Mouse (Mus musculus): Measurements from ENCODE around the gene Orc1.

DNA sequence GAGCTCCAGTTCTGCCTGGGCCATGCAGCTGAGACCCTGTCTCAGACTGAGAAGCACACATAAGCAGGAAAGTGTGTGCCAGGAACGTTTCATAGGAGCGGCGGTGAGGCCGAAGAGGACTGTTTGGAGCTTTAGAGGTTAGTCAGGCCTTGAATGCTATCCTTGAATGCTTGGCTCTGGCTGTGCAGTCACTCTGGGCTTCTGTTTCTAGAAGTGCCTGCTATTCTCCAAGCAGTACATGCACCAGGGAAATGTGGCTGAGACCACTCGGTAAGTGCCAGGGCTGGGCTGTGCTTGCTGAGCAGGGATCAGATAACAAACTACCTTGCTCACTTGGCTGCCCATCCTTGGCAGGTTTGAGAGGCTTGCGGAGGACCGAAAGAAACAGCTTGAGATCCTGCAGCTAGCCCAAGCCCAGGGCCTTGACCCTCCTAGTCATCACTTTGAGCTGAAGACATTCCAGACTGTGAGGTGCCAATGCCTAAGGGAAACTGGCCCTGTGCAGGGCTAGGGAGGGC lies 50.2 kb downstream of the Orc1 start:
- TF ChIP-seq CTCF (conservative IDR thresholded peaks at IDR 0.05; ENCODE audit: low read length) = no peak
- TF ChIP-seq POU5F1 (IDR thresholded peaks at IDR 0.05; ENCODE audit: borderline replicate concordance, low read length) = no peak
